Comparison of ENCODE assay signal across 8 mouse cellular contexts in the genomic region with DNA sequence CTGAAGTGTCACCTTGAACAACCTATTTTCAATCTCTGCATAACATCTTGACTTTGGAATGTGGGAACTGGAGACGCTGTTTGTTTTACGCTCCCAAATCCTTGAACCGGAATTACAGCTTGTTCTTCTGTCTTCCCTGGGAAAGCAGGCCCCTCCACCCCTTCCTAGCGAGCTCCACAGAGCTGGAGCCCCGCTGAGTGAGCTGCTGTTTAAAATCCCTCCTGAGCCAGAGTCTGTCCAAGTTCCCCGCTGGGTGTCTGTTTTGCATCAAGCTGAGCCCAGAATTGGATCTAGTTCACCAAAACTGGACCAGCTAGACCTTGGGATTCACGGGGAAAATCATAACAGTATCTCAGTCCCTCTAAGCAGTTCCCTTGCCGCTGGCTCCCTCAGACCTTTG.
DNase-seq lines count a peak whose midpoint lies in the region; ATAC-seq and TF ChIP-seq lines count a peak whose summit lies in the region.

No protein-coding gene starts in this region.

- no peak overlapping the region for H3K4me2 ChIP-seq in embryonic facial prominence, embryonic 11.5 days (ENCODE audit: low read depth, low read length)
- peak overlapping the region; percentile 49 for H3K4me2 ChIP-seq in heart, embryonic 11.5 days
- H3K4me2 ChIP-seq in midbrain, embryonic 16.5 days (ENCODE audit: low read length), result peak overlapping the region; percentile 21; the same call in 1 of the 2 replicates

- 34% methylated on average over 8 of the region's 8 CpGs for WGBS in kidney, adult 2 months
- 7% methylated on average over 8 of the region's 8 CpGs for WGBS in embryonic facial prominence, embryonic 11.5 days
- WGBS in heart, embryonic 11.5 days (ENCODE audit: insufficient replicate concordance), result 6% methylated on average over 8 of the region's 8 CpGs
- 4% methylated on average over 8 of the region's 8 CpGs for WGBS in midbrain, embryonic 16.5 days
- WGBS in thymus, adult 2 months, result 89% methylated on average over 8 of the region's 8 CpGs

- TF ChIP-seq CTCF in kidney, adult 2 months (conservative IDR thresholded peaks at IDR 0.05; ENCODE audit: insufficient read depth, insufficient read length, low read depth, low read length), result no peak
- TF ChIP-seq CTCF in thymus, adult 2 months (IDR thresholded peaks at IDR 0.05; ENCODE audit: borderline replicate concordance, control insufficient read depth, extremely low read depth, insufficient read depth, low read length, poor library complexity), result no peak

- no peak for TF ChIP-seq POLR2A in kidney, adult 2 months (IDR thresholded peaks at IDR 0.05; ENCODE audit: low read depth, low read length)
- no peak for TF ChIP-seq POLR2A in thymus, adult 2 months (IDR thresholded peaks at IDR 0.05; ENCODE audit: control insufficient read depth, extremely low read depth, insufficient read depth, low read length, poor library complexity)

- ATAC-seq in embryonic facial prominence, embryonic 11.5 days (replicated peaks; ENCODE audit: insufficient number of reproducible peaks, low FRiP score, low TSS enrichment, low read depth), result no peak
- ATAC-seq in heart, embryonic 11.5 days (replicated peaks; ENCODE audit: insufficient number of reproducible peaks, low FRiP score, low TSS enrichment), result no peak
- peak; percentile 59; the same call in 1 of the 2 replicates for ATAC-seq in midbrain, embryonic 16.5 days
- ATAC-seq in erythroblast, adult 5-6 weeks (replicated peaks; ENCODE audit: low FRiP score, poor library complexity, severe bottlenecking), result no peak

- no peak overlapping the region for H3K4me3 ChIP-seq in kidney, adult 2 months (ENCODE audit: insufficient read depth, low read depth, low read length)
- no peak overlapping the region for H3K4me3 ChIP-seq in embryonic facial prominence, embryonic 11.5 days (ENCODE audit: low read depth, low read length)
- no peak overlapping the region for H3K4me3 ChIP-seq in heart, embryonic 11.5 days (ENCODE audit: low read depth, low read length)
- no peak overlapping the region for H3K4me3 ChIP-seq in midbrain, embryonic 16.5 days (ENCODE audit: low read depth, low read length)
- no peak overlapping the region for H3K4me3 ChIP-seq in thymus, adult 2 months (ENCODE audit: control insufficient read depth, insufficient read depth, low read length)

- H3K4me1 ChIP-seq in kidney, adult 2 months (ENCODE audit: control insufficient read depth, insufficient read depth, low read length), result peaks cover 18% of the 10 kb centered on the region
- H3K4me1 ChIP-seq in embryonic facial prominence, embryonic 11.5 days (ENCODE audit: control insufficient read depth, insufficient read depth, low read length), result no peaks in the 10 kb centered on the region; the same call in 1 of the 2 replicates
- peaks cover 4% of the 10 kb centered on the region; the same call in 1 of the 2 replicates for H3K4me1 ChIP-seq in heart, embryonic 11.5 days (ENCODE audit: control insufficient read depth, insufficient read depth, low read length)
- peaks cover 20% of the 10 kb centered on the region for H3K4me1 ChIP-seq in midbrain, embryonic 16.5 days (ENCODE audit: control insufficient read depth, insufficient read depth, low read length)
- no peaks in the 10 kb centered on the region for H3K4me1 ChIP-seq in thymus, adult 2 months (replicated peaks; ENCODE audit: control insufficient read depth, insufficient read depth, low read length)

- no peaks in the 10 kb centered on the region for H3K9me3 ChIP-seq in embryonic facial prominence, embryonic 11.5 days (replicated peaks; ENCODE audit: control insufficient read depth, low read length)
- no peaks in the 10 kb centered on the region for H3K9me3 ChIP-seq in heart, embryonic 11.5 days (replicated peaks; ENCODE audit: control insufficient read depth, low read length)
- H3K9me3 ChIP-seq in midbrain, embryonic 16.5 days (replicated peaks; ENCODE audit: control insufficient read depth, low read length, poor library complexity, severe bottlenecking), result no peaks in the 10 kb centered on the region

- H3K27ac ChIP-seq in kidney, adult 2 months (ENCODE audit: insufficient read depth, low read depth, low read length), result peak overlapping the region; percentile 67; the same call in 1 of the 2 replicates
- H3K27ac ChIP-seq in embryonic facial prominence, embryonic 11.5 days (replicated peaks; ENCODE audit: low read depth, low read length), result no peak overlapping the region
- peak overlapping the region; percentile 47; the same call in 1 of the 2 replicates for H3K27ac ChIP-seq in heart, embryonic 11.5 days (ENCODE audit: low read depth, low read length)
- H3K27ac ChIP-seq in midbrain, embryonic 16.5 days (ENCODE audit: low read length), result peak overlapping the region; percentile 3; the same call in 1 of the 2 replicates
- no peak overlapping the region for H3K27ac ChIP-seq in thymus, adult 2 months (ENCODE audit: control insufficient read depth, insufficient read depth, low read length)

- no peaks in the 10 kb centered on the region for H3K36me3 ChIP-seq in kidney, adult 2 months (ENCODE audit: control insufficient read depth, insufficient read depth, low read length)
- H3K36me3 ChIP-seq in embryonic facial prominence, embryonic 11.5 days (replicated peaks; ENCODE audit: control insufficient read depth, insufficient read depth, low read depth, low read length), result no peaks in the 10 kb centered on the region
- no peaks in the 10 kb centered on the region for H3K36me3 ChIP-seq in heart, embryonic 11.5 days (ENCODE audit: control insufficient read depth, insufficient read depth, low read length)
- H3K36me3 ChIP-seq in midbrain, embryonic 16.5 days (ENCODE audit: control insufficient read depth, insufficient read depth, low read length), result no peaks in the 10 kb centered on the region
- H3K36me3 ChIP-seq in thymus, adult 2 months (ENCODE audit: control insufficient read depth, insufficient read depth, low read length), result no peaks in the 10 kb centered on the region

- H3K27me3 ChIP-seq in kidney, adult 2 months (replicated peaks; ENCODE audit: control insufficient read depth, insufficient read depth, low read length), result no peaks in the 10 kb centered on the region
- H3K27me3 ChIP-seq in embryonic facial prominence, embryonic 11.5 days (ENCODE audit: control insufficient read depth, insufficient read depth, low read length), result no peaks in the 10 kb centered on the region
- H3K27me3 ChIP-seq in heart, embryonic 11.5 days (ENCODE audit: control insufficient read depth, insufficient read depth, low read length), result no peaks in the 10 kb centered on the region
- no peaks in the 10 kb centered on the region for H3K27me3 ChIP-seq in midbrain, embryonic 16.5 days (ENCODE audit: control insufficient read depth, insufficient read depth, low read depth, low read length)
- H3K27me3 ChIP-seq in thymus, adult 2 months (ENCODE audit: control insufficient read depth, insufficient read depth, low read length), result no peaks in the 10 kb centered on the region

- H3K9ac ChIP-seq in embryonic facial prominence, embryonic 11.5 days (replicated peaks; ENCODE audit: low read length), result peak overlapping the region; percentile 23
- no peak overlapping the region for H3K9ac ChIP-seq in heart, embryonic 11.5 days (ENCODE audit: low read depth, low read length)
- H3K9ac ChIP-seq in midbrain, embryonic 16.5 days (ENCODE audit: low read depth, low read length), result 0 out of 2 replicates have a peak overlapping the region, but pooled peaks have one; percentile 7

- peak; percentile 31 for DNase-seq in kidney, adult 2 months
- DNase-seq in kidney, postnatal 25 days, result no peak
- peak; percentile 66 for DNase-seq in embryonic facial prominence, embryonic 11.5 days (ENCODE audit: low spot score)
- DNase-seq in kidney, postnatal 4 days, result peak; percentile 31 to 49
- no peak for DNase-seq in thymus, adult 2 months

Comparison
In these comparisons a context has a peak if more than half of its experiments do, and no peak if none do; other contexts are left out.
1. DNase-seq: peak in kidney, adult 2 months (single experiment), embryonic facial prominence, embryonic 11.5 days (single experiment) and kidney, postnatal 4 days (2 of 2); none in kidney, postnatal 25 days (0 of 2) and thymus, adult 2 months (single experiment).
2. H3K27ac ChIP-seq: peak in kidney, adult 2 months (single experiment), heart, embryonic 11.5 days (single experiment) and midbrain, embryonic 16.5 days (single experiment); none in embryonic facial prominence, embryonic 11.5 days (single experiment) and thymus, adult 2 months (single experiment).